22 mouse cellular contexts compared by ENCODE assay signal in the genomic region with DNA sequence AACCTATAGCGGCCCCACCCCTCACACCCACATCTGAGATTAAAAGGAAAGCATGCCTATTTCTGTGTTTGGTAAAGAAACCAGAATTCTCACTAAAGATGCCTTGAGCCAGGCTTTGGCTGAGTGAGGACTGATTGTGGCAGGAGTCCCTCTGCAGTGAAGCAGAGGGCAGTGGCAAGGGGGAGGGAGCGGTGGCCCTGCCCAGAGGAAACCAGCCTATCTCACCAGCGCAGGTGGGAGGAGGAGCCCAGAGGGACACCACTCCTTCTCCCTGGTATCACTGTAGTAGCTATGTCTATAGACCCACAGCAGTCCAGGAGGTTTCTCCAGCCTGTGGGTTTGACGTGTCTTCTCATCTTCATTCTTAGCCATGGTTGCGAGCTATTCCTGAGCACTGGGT. TPM values are rescaled to one million over a fixed set of nuclear protein-coding genes. Genes with fewer than 3 reads are reported as not detected.
DNase-seq lines count a peak whose midpoint lies in the region; ATAC-seq and TF ChIP-seq lines count a peak whose summit lies in the region.
"Had no signal": no experiment of that assay in that cellular context is flagged by ENCODE, and none has a peak within 500 bp of the region (broad histone marks: within the 10 kb centered on the region; RNA-seq: fewer than 3 reads in every experiment).

No protein-coding gene starts in this region.

- DNase-seq in stomach, postnatal 0 days (ENCODE audit: low spot score) = no peak
- no peak for DNase-seq in thymus, postnatal 25 days
- DNase-seq in ovary, adult 18-20 months (ENCODE audit: low spot score) = no peak
- DNase-seq in gastrocnemius, adult 18-20 months (ENCODE audit: low spot score) = no peak
- DNase-seq: adrenal gland, postnatal 36 days; cerebellum, postnatal 25 days; forebrain, postnatal 0 days; gastrocnemius, postnatal 25 days; kidney, adult 9 months; layer of hippocampus, postnatal 36 days; left cerebral cortex, postnatal 4 days; lung, adult 18-20 months; lung, postnatal 36 days; retina, postnatal 1 day; right cerebral cortex, postnatal 4 days; thymus, postnatal 36 days had no signal

- no peak overlapping the region for H3K4me2 ChIP-seq in stomach, embryonic 14.5 days (replicated peaks; ENCODE audit: low read depth, low read length)
- no peak overlapping the region for H3K4me2 ChIP-seq in stomach, postnatal 0 days (replicated peaks; ENCODE audit: low read depth)
- peak overlapping the region; percentile 70 for H3K4me2 ChIP-seq in liver, embryonic 16.5 days (ENCODE audit: low read depth, low read length)
- H3K4me2 ChIP-seq in stomach, embryonic 15.5 days = no peak overlapping the region
- H3K4me2 ChIP-seq: midbrain, embryonic 13.5 days had no signal

- TF ChIP-seq CTCF in stomach, postnatal 0 days (IDR thresholded peaks at IDR 0.05; ENCODE audit: low read depth) = no peak

- H3K4me3 ChIP-seq in stomach, embryonic 14.5 days (ENCODE audit: low read depth, low read length) = no peak overlapping the region
- H3K4me3 ChIP-seq in stomach, postnatal 0 days (ENCODE audit: low read depth, low read length) = no peak overlapping the region
- H3K4me3 ChIP-seq in liver, embryonic 16.5 days (ENCODE audit: low read depth, low read length) = peak overlapping the region; percentile 35
- no peak overlapping the region for H3K4me3 ChIP-seq in stomach, embryonic 15.5 days (replicated peaks)
- H3K4me3 ChIP-seq: midbrain, embryonic 13.5 days; myocyte had no signal

- H3K9me3 ChIP-seq in stomach, embryonic 14.5 days (ENCODE audit: control insufficient read depth, low read depth, low read length) = no peaks in the 10 kb centered on the region
- H3K9me3 ChIP-seq in stomach, postnatal 0 days (ENCODE audit: control insufficient read depth, low read length) = no peaks in the 10 kb centered on the region
- no peaks in the 10 kb centered on the region for H3K9me3 ChIP-seq in liver, embryonic 16.5 days (replicated peaks; ENCODE audit: control insufficient read depth, low read length)
- no peaks in the 10 kb centered on the region for H3K9me3 ChIP-seq in stomach, embryonic 15.5 days
- H3K9me3 ChIP-seq: midbrain, embryonic 13.5 days had no signal

- ATAC-seq in stomach, embryonic 14.5 days (ENCODE audit: insufficient number of reproducible peaks, insufficient read depth, low FRiP score, low read depth) = peak; percentile 70; the same call in 1 of the 2 replicates
- ATAC-seq in stomach, postnatal 0 days (ENCODE audit: low FRiP score, low TSS enrichment) = no peak
- peak; percentile 40; a peak in 1 of 4 replicates for ATAC-seq in hematopoietic stem cell, adult 5-6 weeks (replicated peaks in 1 of 2; ENCODE audit: insufficient read depth in 1 of 2, low FRiP score in 2 of 2, low TSS enrichment in 1 of 2, low read depth in 1 of 2, poor library complexity in 2 of 2, severe bottlenecking in 2 of 2)
- peak; percentile 100 for ATAC-seq in liver, embryonic 16.5 days (ENCODE audit: low read depth)
- peak; percentile 94 for ATAC-seq in stomach, embryonic 15.5 days (ENCODE audit: insufficient read depth, low FRiP score, low read depth)
- ATAC-seq: forebrain, postnatal 0 days; midbrain, embryonic 13.5 days had no signal

- H3K36me3 ChIP-seq in stomach, embryonic 14.5 days (ENCODE audit: control insufficient read depth, insufficient read depth, low read length) = peaks cover 42% of the 10 kb centered on the region
- peaks cover 29% of the 10 kb centered on the region for H3K36me3 ChIP-seq in stomach, postnatal 0 days (ENCODE audit: control insufficient read depth, insufficient read depth, low read length)
- peaks cover 32% of the 10 kb centered on the region for H3K36me3 ChIP-seq in liver, embryonic 16.5 days (ENCODE audit: control insufficient read depth, insufficient read depth)
- peaks cover 22% of the 10 kb centered on the region; the same call in 1 of the 2 replicates for H3K36me3 ChIP-seq in stomach, embryonic 15.5 days

- H3K9ac ChIP-seq in stomach, embryonic 14.5 days (replicated peaks; ENCODE audit: low read depth, low read length) = no peak overlapping the region
- H3K9ac ChIP-seq in stomach, postnatal 0 days (ENCODE audit: low read length) = no peak overlapping the region
- H3K9ac ChIP-seq in liver, embryonic 16.5 days (ENCODE audit: low read depth, low read length) = peak overlapping the region; percentile 69
- no peak overlapping the region for H3K9ac ChIP-seq in stomach, embryonic 15.5 days
- H3K9ac ChIP-seq: forebrain, postnatal 0 days; midbrain, embryonic 13.5 days had no signal

- H3K27me3 ChIP-seq in stomach, embryonic 14.5 days (ENCODE audit: control insufficient read depth, insufficient read depth, low read length) = no peaks in the 10 kb centered on the region
- no peaks in the 10 kb centered on the region for H3K27me3 ChIP-seq in stomach, postnatal 0 days (ENCODE audit: control insufficient read depth, insufficient read depth, low read length)
- no peaks in the 10 kb centered on the region for H3K27me3 ChIP-seq in liver, embryonic 16.5 days (ENCODE audit: control insufficient read depth, insufficient read depth, low read depth, low read length)
- no peaks in the 10 kb centered on the region for H3K27me3 ChIP-seq in stomach, embryonic 15.5 days (replicated peaks)
- H3K27me3 ChIP-seq: midbrain, embryonic 13.5 days had no signal

- no peak for TF ChIP-seq EP300 in stomach, postnatal 0 days (optimal IDR thresholded peaks at IDR 0.05)

- H3K27ac ChIP-seq in stomach, embryonic 14.5 days (ENCODE audit: low read length) = no peak overlapping the region
- H3K27ac ChIP-seq in stomach, postnatal 0 days (replicated peaks) = no peak overlapping the region
- H3K27ac ChIP-seq in liver, embryonic 16.5 days (ENCODE audit: low read length) = peak overlapping the region; percentile 86
- H3K27ac ChIP-seq in stomach, embryonic 15.5 days = no peak overlapping the region
- H3K27ac ChIP-seq: midbrain, embryonic 13.5 days had no signal

- 86% methylated on average over 5 of the region's 5 CpGs for WGBS in stomach, embryonic 14.5 days
- WGBS in stomach, postnatal 0 days = 85% methylated on average over 5 of the region's 5 CpGs
- 33% methylated on average over 5 of the region's 5 CpGs for WGBS in liver, embryonic 16.5 days (ENCODE audit: insufficient replicate concordance)
- 89% methylated on average over 5 of the region's 5 CpGs for WGBS in stomach, embryonic 15.5 days

- H3K4me1 ChIP-seq in stomach, embryonic 14.5 days (ENCODE audit: control insufficient read depth, insufficient read depth, low read length) = no peaks in the 10 kb centered on the region
- no peaks in the 10 kb centered on the region for H3K4me1 ChIP-seq in stomach, postnatal 0 days (replicated peaks; ENCODE audit: control insufficient read depth, insufficient read depth)
- H3K4me1 ChIP-seq in liver, embryonic 16.5 days (ENCODE audit: control insufficient read depth, low read depth, low read length) = peaks cover 53% of the 10 kb centered on the region
- H3K4me1 ChIP-seq in stomach, embryonic 15.5 days = no peaks in the 10 kb centered on the region
- H3K4me1 ChIP-seq: midbrain, embryonic 13.5 days had no signal

RNA-seq across cellular contexts. Expression of gene Usp42, which starts 31.8 kb away (rescaled TPM):
- polyA plus RNA-seq in stomach, embryonic 14.5 days (2014; fragmentation: Nextera tagmentation; extraction: Ambion mirVana) = 21.8 TPM in 2 replicates
- polyA plus RNA-seq in stomach, postnatal 0 days (2015; fragmentation: Nextera tagmentation; extraction: Ambion mirVana) = 5.1 and 5.7 TPM in 2 replicates
- total RNA-seq in hematopoietic stem cell, adult 5-6 weeks (2017) = 13.1 and 28.9 TPM in 2 replicates
- polyA plus RNA-seq in liver, embryonic 16.5 days (2015; fragmentation: Nextera tagmentation; extraction: Ambion mirVana) = 2.9 TPM in 2 replicates
- polyA plus RNA-seq in stomach, embryonic 15.5 days (2015; fragmentation: Nextera tagmentation; extraction: Ambion mirVana) = 17.2 and 18.4 TPM in 2 replicates
- 1 to 10 TPM; 5.3 to 5.5 TPM for total RNA-seq in gastrocnemius, adult 18-20 months (2021)
